Mouse (Mus musculus): ENCODE results near the gene Dspp.

Dspp gene

GRCm38 (mm10) chr5:104170412-104170811 lies at the start of gene Dspp:
TSS of gene Dspp (plus strand) at chr5:104170712.
- no peak for DNase-seq

DNA sequence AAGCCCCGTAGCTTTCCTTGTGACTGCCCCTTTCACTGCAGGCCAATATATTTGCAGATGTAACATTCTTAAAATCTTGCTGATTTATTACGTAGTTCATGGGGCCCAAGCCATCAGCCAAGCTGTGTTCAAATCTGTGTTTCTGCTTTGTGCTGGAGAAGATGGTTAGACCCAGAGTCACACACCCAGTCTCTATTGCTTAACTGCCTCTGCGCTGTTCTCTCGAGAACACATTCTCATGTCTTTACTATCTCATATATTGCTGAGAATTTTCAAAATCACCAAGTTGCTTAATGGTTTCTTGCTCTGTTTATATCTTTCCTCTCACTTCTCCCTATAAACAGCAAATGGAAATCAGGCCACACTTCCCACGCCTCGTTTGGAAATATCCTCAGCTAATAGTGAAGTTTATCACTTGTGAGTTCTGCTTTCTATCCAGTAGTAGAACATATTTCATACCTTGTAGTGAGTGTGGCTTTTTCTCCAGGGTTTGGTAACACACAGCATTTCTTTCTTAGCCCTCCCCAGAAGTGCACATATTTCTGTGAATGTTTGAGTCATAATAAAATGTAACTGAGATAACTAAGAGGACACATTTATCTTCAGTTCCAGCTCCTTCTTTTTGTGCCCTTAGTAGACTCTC lies 46.4 kb upstream of the Dspp start:
- no peak for DNase-seq

GRCm38 (mm10) chr5:104126561-104127320 lies 43.8 kb upstream of the Dspp start:
- DNase-seq: no peak

GRCm38 (mm10) chr5:104127351-104127750 lies 43.2 kb upstream of the Dspp start:
- DNase-seq: no peak

GRCm38 (mm10) chr5:104128281-104129031 lies 42.1 kb upstream of the Dspp start:
- no peak for DNase-seq

GRCm38 (mm10) chr5:104130891-104131290 lies 39.6 kb upstream of the Dspp start:
- peak in 1 of 2 experiments; percentile 25 for DNase-seq

DNA sequence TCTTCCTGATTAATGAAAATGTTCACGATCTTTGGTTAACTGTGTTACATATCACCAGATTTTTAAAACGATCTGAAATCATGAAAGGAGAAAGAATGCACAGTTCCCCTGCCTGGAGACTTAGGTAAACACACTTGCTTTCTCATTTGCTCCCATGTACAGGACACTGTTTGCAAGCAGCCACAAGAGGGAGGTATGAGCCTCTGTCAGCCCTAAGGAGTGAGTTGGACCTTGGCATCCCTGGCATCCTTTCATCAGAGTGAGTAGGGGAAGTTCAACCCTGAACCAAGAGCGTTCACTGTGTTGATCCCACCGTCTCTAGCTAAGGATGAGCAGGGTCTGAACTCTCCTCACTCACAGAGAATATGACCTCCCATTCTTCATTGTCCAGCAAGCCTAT lies 39.0 kb upstream of the Dspp start:
- DNase-seq: peak; percentile 28 to 37

GRCm38 (mm10) chr5:104133752-104134151 lies 36.8 kb upstream of the Dspp start:
- DNase-seq: no peak

- no peak for DNase-seq
Measured at GRCm38 (mm10) chr5:104137920-104138541, 32.5 kb upstream of the Dspp start.

DNA sequence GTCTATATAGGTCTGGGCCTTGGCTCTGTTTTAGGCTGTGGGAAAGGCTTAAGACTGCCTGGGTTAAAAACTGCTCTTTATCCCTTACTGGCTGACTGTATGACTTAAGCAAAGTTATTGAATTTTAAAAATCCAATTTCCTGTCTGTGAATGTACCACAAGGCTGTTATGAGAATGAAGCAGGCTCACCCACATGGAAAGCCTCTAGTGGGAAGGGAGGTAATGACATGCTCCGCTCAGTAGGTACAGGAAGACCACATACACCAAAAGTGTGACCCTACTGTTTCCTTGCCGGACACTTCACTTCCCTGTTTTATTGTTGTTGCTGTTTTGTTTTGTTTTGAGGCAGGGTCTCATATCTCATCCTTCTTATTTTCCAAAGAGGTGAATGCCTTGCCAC lies 29.4 kb upstream of the Dspp start:
- no peak for DNase-seq

- no peak for DNase-seq
Measured at GRCm38 (mm10) chr5:104144057-104144456, 26.5 kb upstream of the Dspp start.

- no peak for DNase-seq
Measured at GRCm38 (mm10) chr5:104149349-104149748, 21.2 kb upstream of the Dspp start.

GRCm38 (mm10) chr5:104150196-104150595 lies 20.3 kb upstream of the Dspp start:
- no peak for DNase-seq

- DNase-seq: no peak
Measured at GRCm38 (mm10) chr5:104157701-104158100, 12.8 kb upstream of the Dspp start.

DNA sequence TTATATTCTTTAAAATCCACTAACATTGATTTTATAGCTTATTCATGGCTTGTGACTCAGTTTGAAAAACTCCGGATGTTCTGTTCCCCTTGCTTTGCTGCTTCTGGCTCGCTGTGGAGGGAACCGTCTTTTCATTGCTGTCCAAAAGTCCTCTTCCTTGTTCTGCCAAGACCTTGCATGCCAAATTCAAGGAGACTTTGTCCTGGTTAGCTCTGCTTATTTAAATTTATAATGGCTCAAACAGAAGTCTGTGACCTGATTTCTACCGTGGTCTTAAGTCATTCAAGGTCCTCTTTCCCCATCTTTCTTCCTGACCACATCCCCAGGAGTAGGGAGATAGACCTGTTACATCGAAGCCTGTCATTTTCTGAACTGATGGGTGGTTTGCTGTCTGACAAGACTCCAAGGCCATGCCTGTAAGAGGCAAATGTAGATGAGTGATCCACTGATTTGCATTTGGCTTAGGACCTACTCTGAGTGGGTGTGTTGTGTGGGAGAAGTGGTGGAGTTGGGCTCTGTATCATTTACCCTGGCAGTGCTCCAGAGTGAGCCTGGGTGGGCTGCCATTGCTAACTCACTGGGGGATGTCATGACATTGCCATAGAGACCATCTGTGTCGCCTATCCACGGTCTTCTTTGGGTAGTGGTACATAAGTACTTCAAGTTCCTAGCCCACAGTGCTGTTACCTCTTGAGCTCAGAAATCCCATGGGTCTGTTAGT lies 12.0 kb upstream of the Dspp start:
- DNase-seq: peak; percentile 28

DNA sequence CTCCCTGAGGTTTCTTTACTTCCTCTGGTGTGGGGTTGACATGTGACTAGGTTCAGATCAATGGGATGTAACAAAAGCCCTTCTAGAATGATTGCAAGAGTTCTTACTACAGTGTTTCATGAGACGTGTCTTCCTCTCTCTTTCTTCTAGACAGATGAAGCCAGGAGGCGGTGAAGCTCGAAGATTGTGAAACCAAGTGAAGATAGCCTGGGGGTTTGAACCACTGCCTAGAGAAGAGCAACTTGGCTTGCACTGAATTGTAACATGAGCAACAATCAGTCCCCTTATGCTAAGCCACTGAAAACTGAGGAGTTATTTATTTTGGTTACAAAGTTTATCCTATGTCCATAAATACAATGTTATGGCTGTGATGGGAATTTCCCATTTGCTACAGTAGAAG lies 9.9 kb upstream of the Dspp start:
- no peak for DNase-seq

DNA sequence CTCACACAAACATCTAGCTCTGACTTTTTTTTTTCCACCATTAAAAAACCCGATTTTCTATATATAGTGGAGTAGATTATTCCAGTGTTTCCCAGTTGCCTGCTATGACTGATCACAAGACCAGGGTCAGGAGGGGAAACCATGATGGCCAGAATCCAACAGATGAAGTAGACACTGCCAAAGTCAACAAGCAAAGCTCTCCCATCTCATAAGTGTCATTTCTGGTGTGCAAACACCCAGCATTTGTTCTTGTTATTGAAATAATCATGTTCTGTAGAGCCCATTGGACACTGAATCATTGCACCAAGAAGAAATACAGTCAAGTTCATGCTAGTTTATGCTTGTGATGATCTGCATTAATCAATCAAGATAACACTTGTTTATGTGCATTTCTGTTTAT lies 9.1 kb upstream of the Dspp start:
- no peak for DNase-seq

GRCm38 (mm10) chr5:104163536-104163935 lies 7.0 kb upstream of the Dspp start:
- no peak for DNase-seq

- DNase-seq: no peak
Measured at GRCm38 (mm10) chr5:104173094-104173493, 2.6 kb downstream of the Dspp start.

- no peak for DNase-seq
Measured at GRCm38 (mm10) chr5:104183743-104184142, 13.2 kb downstream of the Dspp start.

GRCm38 (mm10) chr5:104187281-104187680 lies 16.8 kb downstream of the Dspp start:
- no peak for DNase-seq

DNA sequence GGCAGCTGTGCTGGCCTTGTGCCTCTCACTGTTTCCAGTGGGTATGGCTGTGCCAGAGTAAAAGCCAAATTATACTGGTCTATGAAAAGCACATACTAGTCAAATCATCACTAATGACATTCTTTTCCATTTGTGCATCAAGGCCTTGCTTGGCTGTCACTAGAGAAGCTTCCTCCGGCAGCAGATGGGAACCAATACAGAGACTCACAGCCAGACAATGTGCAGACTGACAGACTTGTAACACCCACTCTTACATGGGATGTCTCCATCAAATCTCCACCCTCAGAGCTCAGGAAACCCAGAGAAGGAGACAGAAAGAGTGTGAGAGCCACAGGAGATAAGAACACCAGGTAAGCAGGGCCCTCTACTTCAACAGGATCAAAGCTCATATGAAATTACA lies 24.6 kb downstream of the Dspp start:
- no peak for DNase-seq

Measured in cerebellum, postnatal 14 days (tissue).